Mouse (Mus musculus): Measurements from ENCODE around the gene Noct.

The Noct gene

DNA sequence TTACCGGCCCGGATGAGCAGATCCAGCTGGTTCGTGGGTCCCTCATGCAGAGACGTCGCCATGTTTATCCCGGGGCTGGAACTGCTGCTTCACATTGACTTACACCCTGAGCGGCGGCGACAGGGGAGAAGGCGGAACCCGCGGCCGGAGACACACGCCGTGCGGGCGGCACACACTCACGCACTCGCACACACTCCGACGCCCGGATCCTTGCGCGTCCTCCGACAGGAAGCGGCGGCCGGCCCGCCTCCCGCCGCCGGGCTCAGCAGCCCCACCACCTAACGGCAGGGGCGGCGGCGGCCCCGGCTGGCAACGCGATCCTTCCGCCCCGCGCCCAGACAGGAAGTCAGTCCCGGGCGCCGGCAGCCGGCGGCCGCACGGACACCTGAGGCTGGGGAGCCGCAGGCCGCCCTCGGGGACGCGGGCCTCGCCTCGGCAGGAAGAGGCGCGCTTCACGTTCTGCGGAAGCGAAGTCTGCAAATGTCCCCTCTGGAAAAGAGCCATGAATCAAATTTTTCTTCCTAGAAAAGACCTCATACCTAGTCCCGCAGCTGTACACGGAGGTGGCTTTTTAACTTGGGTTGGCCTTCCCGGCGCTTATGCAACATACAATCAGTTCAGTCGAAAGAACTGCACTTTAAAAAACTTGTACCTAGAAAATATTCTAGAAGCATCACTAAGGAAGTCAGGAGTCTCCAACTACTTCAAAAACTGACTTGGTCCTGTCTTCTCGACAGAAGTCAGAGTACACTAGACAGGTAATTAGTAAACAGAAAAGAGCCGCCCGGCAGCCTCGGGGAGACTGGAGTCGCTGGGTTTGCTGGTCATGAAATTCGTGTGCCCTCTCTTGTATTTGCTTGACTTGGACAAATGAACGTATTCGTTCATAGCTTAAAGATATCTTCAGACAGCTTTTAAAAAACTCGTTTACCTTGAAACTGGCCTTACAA, 53.2 kb downstream of the Noct start:
- peak; percentile 90 to 95 for DNase-seq

DNA sequence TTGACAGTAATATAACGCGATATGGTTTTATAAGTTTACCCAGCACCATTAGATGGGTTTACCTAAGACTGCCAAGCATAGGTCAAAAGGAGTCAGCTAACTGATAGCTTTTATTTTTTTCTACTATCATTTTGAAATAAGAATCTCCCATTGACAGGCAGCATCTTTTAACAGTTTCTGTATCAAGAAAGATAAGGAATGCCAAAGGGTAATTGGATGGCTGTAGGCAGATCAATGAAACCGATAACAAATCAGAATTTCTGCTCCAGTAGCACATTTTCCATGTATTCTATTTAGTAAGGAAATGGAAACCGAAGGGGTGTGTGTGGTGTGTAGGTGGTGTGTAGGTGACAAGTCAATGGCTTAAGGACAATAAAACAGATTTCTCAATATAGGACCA, 54.2 kb downstream of the Noct start:
- no peak for DNase-seq

DNA sequence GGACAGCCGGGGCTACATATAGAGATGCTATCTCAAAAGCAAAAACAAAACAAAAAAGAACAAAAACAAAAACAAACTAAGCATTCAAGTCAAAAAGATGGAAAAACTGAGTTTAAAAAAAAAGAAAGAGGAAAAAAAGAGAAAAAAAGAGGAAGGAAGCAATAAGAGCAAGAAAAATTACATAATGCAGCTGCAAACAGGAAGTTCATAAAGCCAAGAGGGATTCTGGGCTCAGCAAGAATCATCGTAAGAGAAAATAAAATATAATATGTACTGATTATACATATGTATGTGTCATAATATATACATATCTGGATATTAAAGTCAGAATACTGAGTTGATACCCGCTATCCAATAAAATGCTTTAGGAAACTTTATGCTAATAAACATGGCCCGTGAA, 57.5 kb downstream of the Noct start:
- DNase-seq = no peak

DNA sequence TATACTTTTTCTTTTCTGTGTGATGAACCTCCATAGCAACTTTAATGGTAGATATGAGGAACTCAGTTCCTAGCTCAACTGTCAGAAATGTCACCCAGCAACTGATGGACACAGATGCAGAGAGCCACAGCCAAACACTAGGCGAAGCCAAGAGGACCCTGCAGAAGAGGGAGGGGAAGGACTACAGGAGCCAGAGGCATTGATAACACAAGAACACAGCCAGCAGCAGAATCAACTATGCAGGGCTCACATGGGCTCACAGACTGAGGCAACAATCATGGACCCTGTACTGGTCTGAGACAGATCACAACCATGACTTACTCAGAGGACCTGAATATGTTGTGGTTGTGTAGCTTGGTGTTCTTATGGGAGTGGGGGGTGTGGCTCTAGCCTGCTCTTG, 60.1 kb downstream of the Noct start:
- no peak for DNase-seq

DNA sequence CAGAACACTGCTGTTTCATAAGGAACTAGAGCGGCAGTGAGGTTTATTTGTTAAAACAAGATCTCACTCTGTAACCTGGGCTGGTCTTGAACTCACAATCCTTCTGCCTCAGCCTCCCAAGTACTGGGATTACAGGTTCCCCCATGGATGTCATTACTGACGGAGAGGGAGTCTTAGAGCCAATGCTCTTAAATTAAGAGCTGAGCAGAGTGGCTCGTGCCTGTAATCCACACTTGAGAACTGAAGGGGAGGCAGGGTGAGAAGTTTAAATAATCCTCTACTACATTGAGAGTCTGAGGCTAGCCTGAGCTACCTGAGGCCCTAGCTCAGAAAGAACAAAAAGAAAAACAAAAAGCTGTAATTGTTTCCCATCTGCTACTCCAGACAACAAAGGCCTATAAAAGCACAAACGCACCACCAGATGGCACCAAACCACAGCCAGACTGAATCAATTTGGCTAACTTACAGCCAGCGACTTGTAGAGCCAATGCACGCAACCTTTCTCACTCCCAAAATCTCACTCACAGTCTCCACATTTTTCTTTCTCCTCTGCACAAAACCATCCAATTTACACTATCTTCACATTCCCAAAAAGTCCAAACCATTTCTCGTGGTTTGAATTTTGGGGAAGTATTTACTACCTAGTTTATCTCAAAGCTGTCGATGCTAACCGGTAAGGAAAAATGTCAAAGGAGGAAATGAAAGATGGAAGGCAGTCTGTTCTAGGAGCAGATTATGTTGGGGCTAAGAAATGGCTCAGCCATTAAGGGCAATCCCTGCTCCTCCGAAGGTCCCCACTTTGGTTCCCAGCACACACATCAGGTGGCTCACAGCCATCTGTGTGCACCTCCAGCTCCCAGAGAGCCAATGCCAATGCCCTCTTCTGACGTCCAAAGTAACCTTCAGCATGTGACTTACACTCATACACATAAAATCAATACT, 64.9 kb downstream of the Noct start:
- DNase-seq = peak; percentile 69 to 87

DNA sequence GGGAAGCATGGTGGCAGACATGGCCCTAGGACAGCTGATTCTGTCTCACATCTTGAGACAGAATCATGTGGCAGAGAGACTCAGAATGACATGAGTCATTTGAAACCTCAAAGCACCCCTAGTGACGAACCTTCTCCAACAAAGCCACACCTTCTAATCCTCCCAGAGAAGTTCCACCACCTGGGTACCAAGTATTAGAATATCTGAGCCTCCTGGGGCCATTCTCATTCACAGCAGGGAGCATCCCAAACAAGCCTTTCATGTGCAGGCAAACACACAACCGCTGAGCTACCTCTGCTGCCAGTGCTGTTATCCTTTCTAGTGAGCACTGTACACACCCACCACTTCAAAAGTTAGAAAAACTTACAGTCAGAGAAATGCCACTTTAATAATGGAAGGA, 70.0 kb downstream of the Noct start:
- DNase-seq = no peak

DNA sequence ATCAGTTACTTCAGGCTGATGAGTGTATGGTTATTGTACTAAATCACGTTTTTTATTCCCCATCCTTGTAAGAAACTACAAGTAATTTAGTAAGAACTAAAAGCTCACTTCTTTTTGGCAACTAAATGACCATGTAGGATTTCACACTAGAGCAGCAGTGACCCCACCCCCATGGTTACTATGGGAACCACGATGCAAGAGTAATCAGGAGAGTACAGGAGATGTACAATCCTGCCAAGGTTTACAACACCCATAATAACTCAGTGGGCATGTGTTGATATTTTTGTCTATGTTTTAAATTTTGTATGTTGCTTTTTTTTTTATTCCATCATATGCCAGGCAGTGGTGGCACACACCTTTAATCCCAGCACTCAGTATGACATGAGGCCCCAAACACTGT, 71.0 kb downstream of the Noct start:
- no peak for DNase-seq

DNA sequence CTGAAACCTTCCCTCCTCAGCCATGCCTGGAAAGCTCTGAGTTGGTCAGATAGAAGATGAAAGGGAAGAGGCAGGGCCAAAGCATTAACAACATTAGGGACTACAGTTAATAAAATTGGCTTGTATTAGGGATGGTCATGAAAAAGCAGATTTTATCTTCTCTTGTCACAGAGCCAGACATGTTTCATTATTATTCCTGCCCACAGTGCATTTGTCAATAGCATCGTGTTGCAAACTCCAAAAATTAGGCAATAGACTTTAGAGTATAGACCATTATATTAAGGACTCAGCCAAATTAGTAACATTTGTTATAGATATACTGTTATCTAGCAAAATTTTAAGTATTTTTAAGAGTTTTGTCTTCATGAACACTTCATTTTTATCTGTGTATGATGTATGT, 72.5 kb downstream of the Noct start:
- no peak for DNase-seq

All from lung, postnatal 4 days (tissue).